Mouse (Mus musculus): ENCODE data around the gene Gpr45. TPM values are rescaled to one million over a fixed set of nuclear protein-coding genes. Genes with fewer than 3 reads are reported as not detected.

The Gpr45 gene
- polyA plus RNA-seq, 1 experiment from 2014 or later = 11.2 TPM

DNA sequence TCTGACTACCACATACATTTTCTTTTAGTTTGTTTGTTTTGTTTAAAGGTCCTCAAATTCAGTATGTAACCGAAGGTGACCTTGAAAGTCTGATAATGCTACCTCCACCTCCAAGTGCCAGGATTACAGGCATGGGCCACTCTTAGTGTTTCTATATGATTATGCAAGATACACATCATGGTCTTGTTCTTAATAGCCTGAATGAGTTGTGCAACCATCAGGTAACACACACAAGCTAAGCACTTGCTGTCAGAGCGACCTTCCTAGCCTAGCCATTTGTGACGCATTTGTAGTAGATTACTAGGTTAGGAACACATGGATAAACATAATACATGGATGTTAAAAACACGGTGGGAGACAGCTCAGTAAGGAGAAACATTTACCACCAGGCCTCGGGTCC lies 130.3 kb downstream of the Gpr45 start:
- Histone ChIP-seq H3K27ac (no peak overlapping the region), H3K4me3 (replicated peaks; ENCODE audit: low read depth, low read length) (no peak overlapping the region), H3K4me2 (ENCODE audit: low read length) (no peak overlapping the region), H3K9me3 (replicated peaks; ENCODE audit: low read length) (no peaks in the 10 kb centered on the region), H3K9ac (ENCODE audit: low read depth, low read length) (no peak overlapping the region), H3K36me3 (ENCODE audit: insufficient read depth, low read length) (no peaks in the 10 kb centered on the region), H3K4me1 (replicated peaks; ENCODE audit: insufficient read depth, low read length) (no peaks in the 10 kb centered on the region), H3K27me3 (ENCODE audit: insufficient read depth, low read length) (no peaks in the 10 kb centered on the region)
- 90% methylated on average over 5 of the region's 5 CpGs for WGBS
- TF ChIP-seq CTCF (IDR thresholded peaks at IDR 0.05; ENCODE audit: low read depth) = no peak
- DNase-seq (ENCODE audit: low spot score) (no peak), ATAC-seq (replicated peaks; ENCODE audit: low FRiP score, low read depth) (no peak)

Small RNAs within 50 kb of the gene (microRNA-seq; reads per million reads assigned to microRNA genes)
- not detected for gene Gm24001

Other genes with a start within 250 kb of the Gpr45 start
- gene Mrps9, start 101.6 kb upstream of the Gpr45 start, polyA plus RNA-seq (2015; fragmentation: Nextera tagmentation; extraction: Ambion mirVana) = 54.8 and 56.4 TPM in 2 replicates
- 7.9 and 8.9 TPM in 2 replicates for gene Tgfbrap1, start 145.8 kb downstream of the Gpr45 start, polyA plus RNA-seq (2015; fragmentation: Nextera tagmentation; extraction: Ambion mirVana)
- gene AI597479, start 145.8 kb downstream of the Gpr45 start, polyA plus RNA-seq (2015; fragmentation: Nextera tagmentation; extraction: Ambion mirVana) = 21.0 and 23.7 TPM in 2 replicates
- 135 and 145 TPM in 2 replicates for gene Fhl2, start 244.1 kb downstream of the Gpr45 start, polyA plus RNA-seq (2015; fragmentation: Nextera tagmentation; extraction: Ambion mirVana)